Mouse (Mus musculus) forebrain, embryonic 14.5 days (tissue): Measurements from ENCODE around the gene Phf5a. TPM values are rescaled to one million over a fixed set of nuclear protein-coding genes. Genes with fewer than 3 reads are reported as not detected.

ENCODE experiments used
- ATAC-seq: fragments of 200-750 bp; cut with Nextera tagmentation; 2 replicates; pipeline ENCODE4 v1.8.0; 2017; ENCODE audit warnings: mild to moderate bottlenecking, moderate library complexity
- DNase-seq: peaks from one replicate; pipeline ENCODE4 v3.0.0-alpha.2; 2015; ENCODE audit warnings: low spot score
- H3K27ac ChIP-seq: fragments of 300-500 bp; sonication (generic); 2 replicates; pipeline ENCODE4 v1.5.1; 2014; ENCODE audit warnings: low read depth, mild to moderate bottlenecking, control low read depth, low read length, moderate library complexity
- H3K27me3 ChIP-seq: fragments of 300-500 bp; sonication (generic); replicated peaks from 2 replicates; pipeline ENCODE4 v1.6.1; 2014; ENCODE audit warnings: low read length, control low read depth, mixed read lengths; ENCODE audit not compliant: control insufficient read depth, insufficient read depth
- H3K36me3 ChIP-seq: fragments of 300-500 bp; sonication (generic); 2 replicates; pipeline ENCODE4 v1.6.1; 2014; ENCODE audit warnings: low read length, control low read depth; ENCODE audit not compliant: control insufficient read depth, insufficient read depth
- H3K4me1 ChIP-seq: fragments of 300-500 bp; sonication (generic); 2 replicates; pipeline ENCODE4 v1.6.1; 2014; ENCODE audit warnings: antibody characterized with exemption, low read length, control low read depth; ENCODE audit not compliant: control insufficient read depth, insufficient read depth
- H3K4me2 ChIP-seq: fragments of 300-500 bp; sonication (generic); 2 replicates; pipeline ENCODE4 v1.6.1; 2014; ENCODE audit warnings: mild to moderate bottlenecking, control low read depth, low read length
- H3K4me3 ChIP-seq: fragments of 300-500 bp; sonication (generic); 2 replicates; pipeline ENCODE4 v1.5.1; 2014; ENCODE audit warnings: low read depth, low read length, control low read depth
- H3K9ac ChIP-seq: fragments of 300-500 bp; sonication (generic); 2 replicates; pipeline ENCODE4 v1.6.1; 2014; ENCODE audit warnings: mild to moderate bottlenecking, low read length, control low read depth, moderate library complexity
- H3K9me3 ChIP-seq: fragments of 300-500 bp; sonication (generic); replicated peaks from 2 replicates; pipeline ENCODE4 v1.6.1; 2016; ENCODE audit warnings: low read length, control low read depth, mixed read lengths; ENCODE audit not compliant: control insufficient read depth
- WGBS: fragments of 180-500 bp; shearing (Covaris S2); extraction: QIAGEN DNeasy Blood & Tissue Kit; methylation state at CpG from one replicate; pipeline ENCODE4 v1.1.7; 2014; 5-methylcytosine and 5-hydroxymethylcytosine counted together
- polyA plus RNA-seq: library from polyadenylated mRNA; unstranded; fragments of >200 nt; fragmentation: Nextera tagmentation; extraction: Ambion mirVana; gene quantifications from 2 replicates; pipeline ENCODE4 v1.2.1, GENCODE M21; 2014

Phf5a gene
- polyA plus RNA-seq, 1 experiment from 2014 or later = 202 TPM

GRCm38 (mm10) chr15:81828426-81829207, 43.1 kb downstream of the Phf5a start:
- DNase-seq (no peak), ATAC-seq (no peak)
- Histone ChIP-seq H3K4me1 (no peaks in the 10 kb centered on the region), H3K9ac (no peak overlapping the region), H3K4me2 (no peak overlapping the region), H3K27ac (no peak overlapping the region), H3K27me3 (no peaks in the 10 kb centered on the region), H3K9me3 (no peaks in the 10 kb centered on the region), H3K4me3 (no peak overlapping the region), H3K36me3 (peaks cover 42% of the 10 kb centered on the region)
- WGBS = 88% methylated on average over 7 of the region's 7 CpGs

- H3K4me3 ChIP-seq = no peak overlapping the region
- no peaks in the 10 kb centered on the region for H3K9me3 ChIP-seq
- no peak overlapping the region for H3K27ac ChIP-seq
- no peaks in the 10 kb centered on the region for H3K4me1 ChIP-seq
- no peak overlapping the region for H3K4me2 ChIP-seq
- ATAC-seq (no peak), DNase-seq (no peak)
- H3K9ac ChIP-seq = no peak overlapping the region
- 90% methylated on average over 3 of the region's 3 CpGs for WGBS
- H3K36me3 ChIP-seq = peaks cover 75% of the 10 kb centered on the region
- H3K27me3 ChIP-seq = no peaks in the 10 kb centered on the region
Measured at GRCm38 (mm10) chr15:81824832-81825231, 46.9 kb downstream of the Phf5a start.

- 87% methylated on average over 3 of the region's 3 CpGs for WGBS
- ATAC-seq (no peak), DNase-seq (no peak)
- Histone ChIP-seq H3K27ac (no peak overlapping the region), H3K36me3 (peaks cover 85% of the 10 kb centered on the region), H3K4me3 (no peak overlapping the region), H3K27me3 (no peaks in the 10 kb centered on the region), H3K9ac (no peak overlapping the region), H3K9me3 (no peaks in the 10 kb centered on the region), H3K4me1 (no peaks in the 10 kb centered on the region), H3K4me2 (no peak overlapping the region)
Measured at GRCm38 (mm10) chr15:81822631-81823030, 49.1 kb downstream of the Phf5a start.

- Histone ChIP-seq H3K4me2 (no peak overlapping the region), H3K36me3 (peaks cover 79% of the 10 kb centered on the region), H3K27me3 (no peaks in the 10 kb centered on the region), H3K4me3 (no peak overlapping the region), H3K9ac (no peak overlapping the region), H3K27ac (no peak overlapping the region), H3K9me3 (no peaks in the 10 kb centered on the region), H3K4me1 (peaks cover under 1% of the 10 kb centered on the region; the same call in 1 of the 2 replicates)
- WGBS = 93% methylated on average over 3 of the region's 3 CpGs
- ATAC-seq = no peak
- no peak for DNase-seq
Measured at GRCm38 (mm10) chr15:81818404-81818803, 53.3 kb downstream of the Phf5a start.

- 83% methylated on average over 12 of the region's 12 CpGs for WGBS
Measured at GRCm38 (mm10) chr15:81814716-81815370, 56.9 kb downstream of the Phf5a start.

More at GRCm38 (mm10) chr15:81814716-81815370, 56.9 kb downstream of the Phf5a start:
- no peak overlapping the region for H3K27ac ChIP-seq
- H3K9me3 ChIP-seq = no peaks in the 10 kb centered on the region
- no peak overlapping the region for H3K4me2 ChIP-seq
- DNase-seq (no peak), ATAC-seq (no peak)
- no peaks in the 10 kb centered on the region for H3K27me3 ChIP-seq
- H3K36me3 ChIP-seq = peaks cover 48% of the 10 kb centered on the region
- H3K9ac ChIP-seq = no peak overlapping the region
- no peak overlapping the region for H3K4me3 ChIP-seq
- H3K4me1 ChIP-seq = peaks cover 22% of the 10 kb centered on the region

Other genes starting within 250 kb of the Phf5a start
- 21.6 and 25.0 TPM in 2 replicates for gene L3mbtl2, start 208.0 kb downstream of the Phf5a start, polyA plus RNA-seq
- gene Chadl, start 174.6 kb downstream of the Phf5a start, polyA plus RNA-seq = 17.0 and 19.8 TPM in 2 replicates
- 49.9 and 65.9 TPM in 2 replicates for gene Zc3h7b, start 126.9 kb downstream of the Phf5a start, polyA plus RNA-seq
- gene Rangap1, start 126.4 kb downstream of the Phf5a start, polyA plus RNA-seq = 108 and 118 TPM in 2 replicates
- 15.1 and 18.1 TPM in 2 replicates for gene Tef, start 69.5 kb downstream of the Phf5a start, polyA plus RNA-seq
- 11.1 and 17.0 TPM in 2 replicates for gene Tob2, start 13.1 kb downstream of the Phf5a start, polyA plus RNA-seq
- 204 and 231 TPM in 2 replicates for gene Aco2, start 398 bp upstream of the Phf5a start, polyA plus RNA-seq
- 99.6 and 110 TPM in 2 replicates for gene Polr3h, start 54.3 kb upstream of the Phf5a start, polyA plus RNA-seq
- 72.8 and 110 TPM in 2 replicates for gene Csdc2, start 64.8 kb upstream of the Phf5a start, polyA plus RNA-seq
- 92.6 and 93.3 TPM in 2 replicates for gene Pmm1, start 89.0 kb upstream of the Phf5a start, polyA plus RNA-seq
- not detected in 2 replicates for gene 1700029P11Rik, start 108.6 kb upstream of the Phf5a start, polyA plus RNA-seq
- gene Xrcc6, start 115.9 kb upstream of the Phf5a start, polyA plus RNA-seq = 55.4 and 56.9 TPM in 2 replicates
- 33.4 and 39.5 TPM in 2 replicates for gene Desi1, start 162.0 kb upstream of the Phf5a start, polyA plus RNA-seq
- gene Snu13, start 175.7 kb upstream of the Phf5a start, polyA plus RNA-seq = 295 and 348 TPM in 2 replicates
- not detected in 2 replicates for gene 4930407I10Rik, start 187.2 kb upstream of the Phf5a start, polyA plus RNA-seq
- gene Mei1, start 198.1 kb upstream of the Phf5a start, polyA plus RNA-seq = not detected in 2 replicates